Mouse (Mus musculus) ES-E14 (cell line): Measurements from ENCODE around the gene Dzip1. TPM values are rescaled to one million over a fixed set of nuclear protein-coding genes. Genes with fewer than 3 reads are reported as not detected.

ENCODE experiments used
- DNase-seq: peaks from one replicate; pipeline ENCODE4 v3.0.0-alpha.2; 2013; ENCODE audit warnings: low read depth, low spot score
- H3K27ac ChIP-seq: 2 replicates; pipeline ENCODE4 v1.5.1; 2012; ENCODE audit warnings: low read depth, mild to moderate bottlenecking, low read length, moderate library complexity, mixed read lengths; ENCODE audit not compliant: poor library complexity, insufficient read depth, severe bottlenecking
- H3K36me3 ChIP-seq: 2 replicates; pipeline ENCODE4 v1.6.1; 2012; ENCODE audit warnings: mild to moderate bottlenecking, low read length, moderate library complexity, mixed read lengths; ENCODE audit not compliant: control insufficient read depth, poor library complexity, insufficient read depth, severe bottlenecking
- H3K4me1 ChIP-seq, 2 experiments: fragments of 150-350 bp in 1 of 2; sonication (generic) in 1 of 2; 2 replicates each; pipeline ENCODE4 v1.6.1; 2012; ENCODE audit warnings: low read length in 2 of 2, mild to moderate bottlenecking in 1 of 2, mixed read lengths in 1 of 2; ENCODE audit not compliant: control insufficient read depth in 2 of 2, insufficient read depth in 2 of 2, poor library complexity in 1 of 2
- H3K4me3 ChIP-seq, 2 experiments: fragments of 150-350 bp in 1 of 2; sonication (generic) in 1 of 2; 2 replicates each; pipeline ENCODE4 v1.5.1; 2012; ENCODE audit warnings: low read length in 2 of 2, low read depth in 1 of 2, mild to moderate bottlenecking in 1 of 2, mixed read lengths in 1 of 2; ENCODE audit not compliant: insufficient read depth in 1 of 2, poor library complexity in 1 of 2, severe bottlenecking in 1 of 2
- H3K9ac ChIP-seq: 2 replicates; pipeline ENCODE4 v1.6.1; 2012; ENCODE audit warnings: low read depth, mild to moderate bottlenecking, low read length, mixed read lengths; ENCODE audit not compliant: poor library complexity, insufficient read depth, severe bottlenecking
- H3K9me3 ChIP-seq: fragments of 150-350 bp; sonication (generic); 2 replicates; pipeline ENCODE4 v1.6.1; 2012; ENCODE audit warnings: low read depth, mild to moderate bottlenecking, low read length; ENCODE audit not compliant: control insufficient read depth, insufficient read depth
- CHD2 ChIP-seq: IDR thresholded peaks from 2 replicates; pipeline ENCODE4 v1.6.1; 2014; ENCODE audit warnings: mild to moderate bottlenecking, low read depth, low read length, inconsistent platforms
- HCFC1 ChIP-seq: IDR thresholded peaks from 2 replicates; pipeline ENCODE4 v1.6.1; 2012; ENCODE audit warnings: low read length, inconsistent platforms, borderline replicate concordance; ENCODE audit not compliant: insufficient read depth
- MAFK ChIP-seq: IDR thresholded peaks from 2 replicates; pipeline ENCODE4 v1.6.1; 2014; ENCODE audit warnings: mild to moderate bottlenecking, low read depth, low read length, inconsistent platforms; ENCODE audit not compliant: insufficient read depth
- ZC3H11A ChIP-seq: IDR thresholded peaks from 2 replicates; pipeline ENCODE4 v1.6.1; 2012; ENCODE audit warnings: low read depth, mild to moderate bottlenecking, inconsistent platforms, low read length, borderline replicate concordance
- ZNF384 ChIP-seq: IDR thresholded peaks from 2 replicates; pipeline ENCODE4 v1.6.1; 2012; ENCODE audit warnings: low read depth, low read length, inconsistent platforms
- in situ Hi-C, 2 experiments: fragments of 600-800 bp; cut with MboI; formaldehyde crosslinking; loops; one replicate each; pipeline ENCODE4 v1.15.1; 2025; ENCODE audit warnings: low sequenced_read_pairs in 2 of 2, inconsistent platforms in 1 of 2; ENCODE audit not compliant: unreplicated experiment in 2 of 2
- total RNA-seq: library from RNA; depleted of rRNA; stranded (reverse); fragments of 300-350 nt; gene quantifications from 2 replicates; pipeline ENCODE4 v1.2.3, GENCODE M21; 2012

The Dzip1 gene
- total RNA-seq, 1 experiment: 6.8 TPM

DNA sequence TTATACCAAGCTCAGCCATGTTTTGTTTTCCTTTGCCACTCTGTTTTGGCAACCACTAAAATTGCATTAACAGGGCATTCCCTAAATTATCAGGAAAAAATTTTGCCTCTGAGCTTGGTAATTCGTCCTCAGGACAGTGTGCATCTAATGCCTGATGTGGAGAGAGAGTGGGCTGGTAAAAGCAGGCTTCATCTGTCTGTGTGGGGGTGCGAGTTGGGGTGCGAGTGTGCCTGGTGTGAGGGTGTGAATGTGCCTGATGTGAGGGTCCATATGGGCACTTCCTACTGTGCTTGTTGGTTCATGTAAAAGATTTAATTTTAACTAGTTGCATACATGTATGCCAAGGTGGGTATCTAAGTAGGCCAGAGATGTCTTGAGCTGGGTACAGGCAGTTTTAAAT lies 21.9 kb downstream of the Dzip1 start:
- in situ Hi-C loops: no loop called here
- H3K9ac ChIP-seq: no peak overlapping the region
- H3K4me3 ChIP-seq: no peak overlapping the region
- H3K27ac ChIP-seq: no peak overlapping the region
- peaks cover 8% of the 10 kb centered on the region; the same call in 1 of the 2 replicates for H3K36me3 ChIP-seq
- no peaks in the 10 kb centered on the region for H3K9me3 ChIP-seq
- TF ChIP-seq HCFC1 (no peak), ZNF384 (no peak), MAFK (no peak), ZC3H11A (no peak), CHD2 (no peak)
- DNase-seq: no peak
- no peaks in the 10 kb centered on the region for H3K4me1 ChIP-seq

DNA sequence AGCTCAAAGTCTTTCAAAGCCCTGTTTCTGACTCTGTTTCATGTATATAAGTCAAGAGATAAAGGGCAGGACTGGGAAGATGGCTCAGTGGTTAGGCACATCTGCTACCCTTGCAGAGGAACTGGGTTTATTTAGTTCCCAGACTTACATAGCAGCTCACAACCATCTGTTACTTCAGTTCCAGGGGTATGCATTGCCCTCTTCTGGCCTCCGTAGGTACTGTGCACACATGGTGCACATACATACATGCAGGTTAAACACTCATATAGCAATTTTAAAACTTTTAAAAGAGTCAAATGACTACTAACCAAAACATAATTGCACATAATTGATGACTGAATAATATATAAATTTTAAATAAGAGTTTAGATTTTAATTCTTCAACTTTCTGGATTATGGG lies 24.3 kb downstream of the Dzip1 start:
- Histone ChIP-seq H3K27ac (no peak overlapping the region), H3K36me3 (peaks cover 4% of the 10 kb centered on the region; the same call in 1 of the 2 replicates), H3K9me3 (no peaks in the 10 kb centered on the region), H3K4me1 (no peaks in the 10 kb centered on the region), H3K4me3 (no peak overlapping the region), H3K9ac (no peak overlapping the region)
- TF ChIP-seq MAFK (no peak), ZC3H11A (no peak), ZNF384 (no peak), HCFC1 (no peak), CHD2 (no peak)
- no peak for DNase-seq
- in situ Hi-C loops: no loop called here

DNA sequence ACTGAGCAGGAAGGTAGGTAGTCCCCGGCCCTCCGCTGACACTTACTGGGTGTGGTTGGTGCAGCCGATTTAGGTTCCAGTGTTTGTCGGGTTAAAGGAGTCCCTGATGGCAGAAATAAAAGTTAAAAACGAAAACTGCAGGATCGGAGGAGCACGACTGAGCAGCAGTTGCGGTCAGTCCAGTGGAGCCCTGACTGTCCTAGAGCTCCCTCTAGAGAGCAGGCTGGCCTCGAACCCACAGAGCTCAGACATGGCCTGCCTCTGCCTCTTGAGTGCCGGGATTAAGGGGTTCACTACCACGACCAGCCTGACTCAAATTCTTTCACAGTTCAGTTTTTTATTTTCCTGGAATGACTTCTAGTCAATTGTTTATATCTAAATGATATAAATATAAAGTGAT lies 25.3 kb downstream of the Dzip1 start:
- no peaks in the 10 kb centered on the region for H3K4me1 ChIP-seq
- TF ChIP-seq HCFC1 (no peak), ZC3H11A (no peak), MAFK (no peak), ZNF384 (no peak), CHD2 (no peak)
- no peak overlapping the region for H3K9ac ChIP-seq
- in situ Hi-C loops: no loop called here
- no peak for DNase-seq
- H3K36me3 ChIP-seq: peaks cover 4% of the 10 kb centered on the region; the same call in 1 of the 2 replicates
- no peak overlapping the region for H3K4me3 ChIP-seq
- no peak overlapping the region for H3K27ac ChIP-seq
- H3K9me3 ChIP-seq: no peaks in the 10 kb centered on the region

DNA sequence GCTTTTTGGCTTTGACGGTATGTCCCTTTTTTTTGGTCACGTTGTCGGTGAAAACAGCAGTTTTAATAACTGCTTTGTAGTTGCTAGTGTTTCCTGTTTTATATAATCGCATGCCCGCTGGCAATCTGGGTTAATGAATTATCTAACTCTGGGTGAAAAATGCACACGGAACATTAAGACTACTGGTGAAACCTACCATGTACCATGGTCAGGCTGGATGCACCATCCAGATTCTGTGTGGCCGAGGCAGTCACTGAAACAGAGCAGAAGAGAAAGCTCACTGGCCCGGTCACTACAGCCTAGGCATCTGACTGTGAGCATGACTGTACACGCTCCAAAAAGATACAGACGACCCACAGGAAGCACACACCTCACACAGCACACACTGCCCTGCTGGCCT lies 29.6 kb downstream of the Dzip1 start:
- Histone ChIP-seq H3K9ac (no peak overlapping the region), H3K36me3 (peaks cover 2% of the 10 kb centered on the region; the same call in 1 of the 2 replicates), H3K4me3 (no peak overlapping the region), H3K9me3 (no peaks in the 10 kb centered on the region), H3K27ac (no peak overlapping the region), H3K4me1 (no peaks in the 10 kb centered on the region)
- in situ Hi-C loops: no loop called here
- TF ChIP-seq ZC3H11A (no peak), HCFC1 (no peak), MAFK (no peak), CHD2 (no peak), ZNF384 (no peak)
- no peak for DNase-seq

DNA sequence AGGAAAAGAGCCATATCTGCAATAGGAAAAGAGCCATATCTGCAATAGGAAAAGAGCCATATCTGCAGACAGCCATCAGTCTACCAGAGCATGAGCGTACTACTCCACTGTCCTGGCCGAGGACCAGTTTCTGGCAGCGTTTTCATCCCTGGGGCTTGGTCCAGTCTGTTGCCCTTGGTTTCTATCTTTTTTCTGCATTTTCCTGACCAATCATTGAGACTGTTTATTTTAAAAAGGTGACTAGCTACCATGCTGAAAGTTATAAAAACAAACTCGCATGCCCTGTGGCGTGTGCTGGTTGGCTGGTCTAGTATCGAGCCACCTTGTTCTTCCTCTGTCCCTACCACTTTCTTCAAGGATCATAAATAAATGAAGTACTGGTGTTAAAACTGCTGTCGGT lies 30.0 kb downstream of the Dzip1 start:
- Histone ChIP-seq H3K36me3 (peaks cover 2% of the 10 kb centered on the region; the same call in 1 of the 2 replicates), H3K27ac (no peak overlapping the region), H3K4me1 (no peaks in the 10 kb centered on the region), H3K9me3 (no peaks in the 10 kb centered on the region), H3K4me3 (no peak overlapping the region), H3K9ac (no peak overlapping the region)
- TF ChIP-seq MAFK: no peak
- TF ChIP-seq CHD2: no peak
- TF ChIP-seq HCFC1: no peak
- TF ChIP-seq ZC3H11A: no peak
- no peak for TF ChIP-seq ZNF384
- no peak for DNase-seq
- in situ Hi-C loops: no loop called here
